Comparison of ENCODE assay signal across 8 mouse cellular contexts in the genomic region with DNA sequence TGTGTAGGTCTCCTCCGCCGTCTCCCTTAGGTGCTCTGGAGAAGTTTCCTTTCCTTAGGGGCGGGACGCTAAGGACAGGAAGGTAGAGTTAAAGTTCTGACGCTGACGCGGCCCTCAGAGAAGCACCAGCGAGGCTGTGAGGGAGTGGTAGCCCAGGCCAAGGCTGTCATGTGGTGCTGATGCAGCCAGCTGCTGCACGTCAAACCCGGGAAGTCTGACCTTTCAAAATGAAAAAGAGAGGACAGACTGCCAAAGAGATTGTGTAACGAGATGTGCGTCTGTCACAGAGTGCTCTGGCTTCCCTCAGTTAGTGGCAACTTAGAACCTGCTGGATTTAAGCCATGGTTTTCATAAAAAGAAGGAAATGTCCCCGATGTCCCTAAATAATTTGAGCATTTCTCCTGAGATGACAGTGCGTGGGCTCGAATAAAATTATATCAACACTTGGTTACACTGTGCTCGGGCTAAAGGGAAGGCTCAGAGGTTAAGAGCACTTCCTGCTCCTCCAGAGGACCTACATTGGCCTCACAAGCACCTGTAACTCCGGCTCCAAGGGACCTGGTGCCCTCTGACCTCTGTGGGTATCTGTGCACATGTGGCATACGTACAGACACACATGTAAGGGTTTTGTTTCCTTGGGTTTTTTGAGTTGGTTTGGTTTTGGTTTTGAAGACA. TPM values are rescaled to one million over a fixed set of nuclear protein-coding genes. Genes with fewer than 3 reads are reported as not detected.
DNase-seq lines count a peak whose midpoint lies in the region; ATAC-seq and TF ChIP-seq lines count a peak whose summit lies in the region.

No protein-coding gene starts in this region.

- DNase-seq in ovary, adult 18-20 months (ENCODE audit: low spot score), result peak; percentile 42
- DNase-seq in ovary, postnatal 10 days (ENCODE audit: low spot score), result no peak
- peak; percentile 32 for DNase-seq in gastrocnemius, postnatal 14 days
- DNase-seq in kidney, postnatal 0 days (ENCODE audit: low spot score), result peak; percentile 49
- DNase-seq in right cerebral cortex, postnatal 36 days (ENCODE audit: low spot score in 2 of 2), result peak; percentile 43 to 59
- DNase-seq in retina, postnatal 1 day, result no peak
- DNase-seq in Muller cell, postnatal 12 days (ENCODE audit: inconsistent ontology term), result no peak
- no peak for DNase-seq in T-cell, adult 2 months (ENCODE audit: low spot score)

- no peak overlapping the region for H3K4me2 ChIP-seq in kidney, postnatal 0 days (ENCODE audit: low read length)

- no peak for ATAC-seq in kidney, postnatal 0 days (replicated peaks; ENCODE audit: low FRiP score, low read depth)

- no peaks in the 10 kb centered on the region for H3K9me3 ChIP-seq in kidney, postnatal 0 days (replicated peaks; ENCODE audit: low read length)

- H3K4me3 ChIP-seq in kidney, postnatal 0 days (replicated peaks; ENCODE audit: low read depth, low read length), result no peak overlapping the region

- intact Hi-C loops in gastrocnemius, postnatal 14 days (cut with DNase I; ENCODE audit: low total_unique reads), result loop anchor here (2.0 to 10.0 kb wide), 2 partner anchors 224 to 324 kb away; no protein-coding TSS in a partner anchor

- H3K9ac ChIP-seq in kidney, postnatal 0 days (ENCODE audit: low read depth, low read length), result no peak overlapping the region

- H3K27ac ChIP-seq in kidney, postnatal 0 days, result 0 out of 2 replicates have a peak overlapping the region, but pooled peaks have one; percentile 8

- no peaks in the 10 kb centered on the region for H3K4me1 ChIP-seq in kidney, postnatal 0 days (replicated peaks; ENCODE audit: insufficient read depth, low read length)

- WGBS in kidney, postnatal 0 days, result 56% methylated on average over 18 of the region's 18 CpGs

- H3K36me3 ChIP-seq in kidney, postnatal 0 days (ENCODE audit: insufficient read depth, low read length), result peaks cover 55% of the 10 kb centered on the region

- no peaks in the 10 kb centered on the region for H3K27me3 ChIP-seq in kidney, postnatal 0 days (ENCODE audit: insufficient read depth, low read length)

- TF ChIP-seq CTCF in kidney, postnatal 0 days (IDR thresholded peaks at IDR 0.05; ENCODE audit: low read depth), result no peak

RNA-seq across cellular contexts. Expression of a gene that starts 9.1 kb away (rescaled TPM):
- 10 to 100 TPM; 68.8 to 72.9 TPM for total RNA-seq in gastrocnemius, postnatal 14 days (2021)
- polyA plus RNA-seq in kidney, postnatal 0 days (2015; fragmentation: Nextera tagmentation; extraction: Ambion mirVana), result 136 and 141 TPM in 2 replicates

RNA-seq across cellular contexts. Expression of a gene that starts 20.7 kb away (rescaled TPM):
- total RNA-seq in gastrocnemius, postnatal 14 days (2021), result 10 to 100 TPM; 16.6 to 18.1 TPM
- polyA plus RNA-seq in kidney, postnatal 0 days (2015; fragmentation: Nextera tagmentation; extraction: Ambion mirVana), result 37.5 and 42.0 TPM in 2 replicates

RNA-seq across cellular contexts. Expression of a gene that starts 28.6 kb away (rescaled TPM):
- 1 to 10 TPM; 7.6 to 7.8 TPM for total RNA-seq in gastrocnemius, postnatal 14 days (2021)
- 55.7 and 61.0 TPM in 2 replicates for polyA plus RNA-seq in kidney, postnatal 0 days (2015; fragmentation: Nextera tagmentation; extraction: Ambion mirVana)

RNA-seq across cellular contexts. Expression of a gene that starts 29.1 kb away (rescaled TPM):
- 10 to 100 TPM; 20.0 to 26.6 TPM for total RNA-seq in gastrocnemius, postnatal 14 days (2021)
- 64.4 and 64.5 TPM in 2 replicates for polyA plus RNA-seq in kidney, postnatal 0 days (2015; fragmentation: Nextera tagmentation; extraction: Ambion mirVana)

RNA-seq across cellular contexts. Expression of a gene that starts 46.6 kb away (rescaled TPM):
- total RNA-seq in gastrocnemius, postnatal 14 days (2021), result 10 to 100 TPM; 48.9 to 50.1 TPM
- 295 and 301 TPM in 2 replicates for polyA plus RNA-seq in kidney, postnatal 0 days (2015; fragmentation: Nextera tagmentation; extraction: Ambion mirVana)

Comparison
In these comparisons a context has a peak if more than half of its experiments do, and no peak if none do; other contexts are left out.
1. DNase-seq: peak in ovary, adult 18-20 months (single experiment), gastrocnemius, postnatal 14 days (single experiment), kidney, postnatal 0 days (single experiment) and right cerebral cortex, postnatal 36 days (2 of 2); none in ovary, postnatal 10 days (single experiment), retina, postnatal 1 day (single experiment), Muller cell, postnatal 12 days (single experiment) and T-cell, adult 2 months (single experiment).